Mouse (Mus musculus) G1E (cell line): Measurements from ENCODE around the gene Homer1. TPM values are rescaled to one million over a fixed set of nuclear protein-coding genes. Genes with fewer than 3 reads are reported as not detected.

Experiments used
- ATAC-seq: 2 replicates; pipeline ENCODE4 v1.8.0; 2016; ENCODE audit warnings: mild to moderate bottlenecking; ENCODE audit not compliant: insufficient number of reproducible peaks, poor library complexity, low FRiP score, severe bottlenecking; ENCODE audit errors: extremely low read depth
- DNase-seq: peaks from one replicate; pipeline ENCODE4 v3.0.0; 2012; ENCODE audit warnings: low spot score
- H3K27me3 ChIP-seq: 2 replicates; pipeline ENCODE4 v1.6.1; 2012; ENCODE audit warnings: mild to moderate bottlenecking, low read length, inconsistent platforms; ENCODE audit not compliant: insufficient read depth
- H3K36me3 ChIP-seq: replicated peaks from 2 replicates; pipeline ENCODE3; 2012; ENCODE audit warnings: mild to moderate bottlenecking, inconsistent platforms
- H3K4me1 ChIP-seq: 2 replicates; pipeline ENCODE4 v1.6.1; 2012; ENCODE audit warnings: low read depth, low read length, inconsistent platforms, mixed read lengths; ENCODE audit not compliant: insufficient read depth
- H3K4me3 ChIP-seq: 2 replicates; pipeline ENCODE4 v1.5.1; 2012; ENCODE audit warnings: low read depth, mild to moderate bottlenecking, inconsistent platforms, low read length, moderate library complexity, mixed read lengths
- H3K9me3 ChIP-seq: replicated peaks from 2 replicates; pipeline ENCODE4 v1.6.1; 2012; ENCODE audit warnings: inconsistent platforms
- CTCF ChIP-seq: IDR thresholded peaks from 2 replicates; pipeline ENCODE4 v1.5.1; 2012; ENCODE audit warnings: low read depth, low read length, inconsistent platforms, mixed read lengths
- GATA1 ChIP-seq: IDR thresholded peaks from 2 replicates; pipeline ENCODE4 v1.6.1; 2012; ENCODE audit warnings: borderline replicate concordance, low read length, inconsistent platforms, mixed read lengths
- GATA2 ChIP-seq: IDR thresholded peaks from 2 replicates; pipeline ENCODE4 v1.6.1; 2012; ENCODE audit warnings: low read depth, low read length, inconsistent platforms, borderline replicate concordance
- POLR2AphosphoS5 ChIP-seq: IDR thresholded peaks from 2 replicates; pipeline ENCODE4 v1.6.1; 2012; ENCODE audit warnings: low read depth, low read length, inconsistent platforms; ENCODE audit not compliant: insufficient replicate concordance
- TAL1 ChIP-seq: conservative IDR thresholded peaks from 2 replicates; pipeline ENCODE4 v1.6.1; 2012; ENCODE audit warnings: low read depth, low read length, inconsistent platforms, mixed read lengths
- polyA plus RNA-seq: library from polyadenylated mRNA; stranded (reverse); fragments of >175 nt; gene quantifications from 2 replicates; pipeline ENCODE4 v1.2.3, GENCODE M21; 2012
- total RNA-seq, 2 experiments: library from RNA; stranded (forward) in 1 of 2; stranded (reverse) in 1 of 2; fragments of 200-1000 nt in 1 of 2; fragments of >200 nt in 1 of 2; fragmentation: Nextera tagmentation in 1 of 2; gene quantifications; 2 replicates each; pipeline ENCODE4 v1.2.3; 2014 to 2017

The Homer1 gene
- total and polyA plus RNA-seq, 3 experiments, result 5.3 to 30.4 (median 24.5) TPM

DNA sequence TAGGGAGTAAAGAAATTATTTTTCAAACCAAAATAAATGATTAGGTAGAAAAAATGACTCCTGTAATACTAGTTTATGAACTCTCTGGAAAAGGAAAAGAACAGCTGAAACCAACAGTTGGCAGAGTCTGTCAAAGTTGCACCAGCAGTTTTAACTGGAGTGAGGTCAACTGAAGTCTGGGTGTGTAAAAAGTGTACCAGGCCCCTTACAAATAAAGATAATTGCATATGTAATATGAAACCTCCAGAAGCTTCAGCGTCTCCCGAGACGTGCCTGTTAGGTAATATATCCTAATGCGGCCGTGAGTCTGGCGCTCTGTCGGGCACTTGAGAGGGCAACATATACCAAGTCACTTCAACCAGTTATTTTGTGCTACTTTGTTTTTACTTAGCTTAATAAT is 8.3 kb downstream of the Homer1 start:
- no peak overlapping the region for H3K4me3 ChIP-seq
- no peaks in the 10 kb centered on the region for H3K27me3 ChIP-seq
- peaks cover 29% of the 10 kb centered on the region for H3K4me1 ChIP-seq
- no peak for TF ChIP-seq CTCF
- no peak for TF ChIP-seq POLR2AphosphoS5
- no peak for TF ChIP-seq GATA1
- TF ChIP-seq TAL1, result no peak
- peaks cover 5% of the 10 kb centered on the region for H3K36me3 ChIP-seq
- no peak for ATAC-seq
- no peaks in the 10 kb centered on the region for H3K9me3 ChIP-seq
- DNase-seq, result no peak

GRCm38 (mm10) chr13:93309295-93309694 is 9.9 kb downstream of the Homer1 start:
- Histone ChIP-seq H3K27me3 (no peaks in the 10 kb centered on the region), H3K4me3 (no peak overlapping the region), H3K4me1 (peaks cover 34% of the 10 kb centered on the region), H3K36me3 (peaks cover 5% of the 10 kb centered on the region), H3K9me3 (no peaks in the 10 kb centered on the region)
- DNase-seq (no peak), ATAC-seq (no peak)
- TF ChIP-seq TAL1, result no peak
- no peak for TF ChIP-seq POLR2AphosphoS5
- no peak for TF ChIP-seq GATA2
- TF ChIP-seq GATA1, result no peak
- TF ChIP-seq CTCF, result no peak

GRCm38 (mm10) chr13:93312518-93312917 is 13.1 kb downstream of the Homer1 start:
- Histone ChIP-seq H3K36me3 (peaks cover 2% of the 10 kb centered on the region), H3K27me3 (no peaks in the 10 kb centered on the region), H3K4me1 (peaks cover 15% of the 10 kb centered on the region), H3K9me3 (no peaks in the 10 kb centered on the region), H3K4me3 (no peak overlapping the region)
- no peak for ATAC-seq
- no peak for DNase-seq
- TF ChIP-seq CTCF (no peak), GATA2 (no peak), TAL1 (no peak), POLR2AphosphoS5 (no peak), GATA1 (no peak)

GRCm38 (mm10) chr13:93314322-93314721 is 14.9 kb downstream of the Homer1 start:
- Histone ChIP-seq H3K9me3 (no peaks in the 10 kb centered on the region), H3K36me3 (peaks cover 2% of the 10 kb centered on the region), H3K4me1 (peaks cover 10% of the 10 kb centered on the region), H3K27me3 (no peaks in the 10 kb centered on the region), H3K4me3 (no peak overlapping the region)
- ATAC-seq, result no peak
- TF ChIP-seq POLR2AphosphoS5, result no peak
- no peak for TF ChIP-seq TAL1
- no peak for TF ChIP-seq GATA1
- TF ChIP-seq CTCF, result no peak
- no peak for TF ChIP-seq GATA2
- no peak for DNase-seq

DNA sequence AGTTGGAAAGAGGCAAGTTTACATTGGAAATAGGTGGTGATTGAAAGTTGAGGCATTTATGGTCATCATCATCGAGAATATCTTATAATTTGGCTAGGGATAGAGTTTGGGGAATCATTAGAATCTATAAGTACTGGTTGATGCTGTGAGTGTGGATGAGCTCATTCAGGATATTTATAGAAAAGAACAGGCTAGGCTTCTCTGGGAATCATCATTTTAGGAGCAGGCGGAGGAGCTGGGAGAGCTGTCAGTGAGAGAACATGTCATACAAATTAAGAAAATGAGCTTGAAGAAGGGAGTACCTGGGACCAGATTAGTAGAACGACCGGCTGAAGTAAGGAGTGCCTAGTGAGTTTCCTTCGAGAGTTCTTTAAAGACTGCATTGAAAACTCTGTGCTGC is 20.7 kb downstream of the Homer1 start:
- ATAC-seq (no peak), DNase-seq (no peak)
- Histone ChIP-seq H3K36me3 (peaks cover 2% of the 10 kb centered on the region), H3K27me3 (no peaks in the 10 kb centered on the region), H3K9me3 (no peaks in the 10 kb centered on the region), H3K4me3 (no peak overlapping the region), H3K4me1 (no peaks in the 10 kb centered on the region)
- TF ChIP-seq POLR2AphosphoS5, result no peak
- no peak for TF ChIP-seq GATA1
- no peak for TF ChIP-seq CTCF
- TF ChIP-seq TAL1, result no peak
- no peak for TF ChIP-seq GATA2

DNA sequence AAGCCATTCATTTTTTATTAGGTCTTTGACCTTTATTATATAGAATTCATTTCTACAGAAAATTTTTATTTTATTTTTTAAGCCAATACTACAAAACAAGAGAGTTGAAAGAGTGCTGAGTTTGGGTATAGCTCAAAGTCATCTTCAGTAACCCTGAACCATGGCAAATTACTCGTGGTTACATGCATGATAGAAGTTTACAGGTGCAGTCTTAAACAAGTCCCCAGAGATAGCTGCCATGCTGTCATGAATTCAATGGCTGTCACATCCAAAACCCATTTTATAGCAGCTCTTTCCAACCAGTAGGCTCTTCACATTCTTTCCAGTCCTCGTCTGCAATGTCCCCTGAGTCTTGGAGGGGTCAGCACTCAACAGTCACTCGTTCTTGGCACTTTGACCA is 26.9 kb downstream of the Homer1 start:
- TF ChIP-seq GATA2, result no peak

DNA sequence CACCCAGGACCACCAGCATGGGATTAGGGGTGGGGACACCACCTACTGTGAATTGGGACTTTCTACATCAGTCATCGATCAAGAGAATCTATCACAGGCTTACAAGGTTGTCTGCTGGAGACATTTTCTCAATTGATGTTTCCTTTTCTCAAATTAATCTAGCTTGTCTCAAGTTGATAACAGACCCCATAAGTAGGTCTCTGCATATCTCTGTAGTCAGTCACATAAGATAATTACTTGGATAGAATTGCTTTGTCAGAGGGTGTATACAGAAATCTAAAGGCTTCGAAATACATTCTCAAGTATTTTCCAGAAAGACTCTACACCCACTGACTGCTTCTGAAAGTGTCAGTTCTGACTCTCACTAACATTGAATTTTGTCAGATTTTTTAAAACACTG is 32.3 kb downstream of the Homer1 start:
- no peak overlapping the region; the same call in 1 of the 2 replicates for H3K4me3 ChIP-seq
- H3K36me3 ChIP-seq, result peaks cover 4% of the 10 kb centered on the region
- ATAC-seq (peak; percentile 45), DNase-seq (no peak)
- 0 out of 2 replicates have a peak, but pooled peaks cover 2% of the 10 kb centered on the region for H3K9me3 ChIP-seq
- peaks cover 22% of the 10 kb centered on the region for H3K4me1 ChIP-seq
- no peaks in the 10 kb centered on the region for H3K27me3 ChIP-seq
- TF ChIP-seq GATA1 (no peak), CTCF (no peak), TAL1 (no peak), POLR2AphosphoS5 (no peak), GATA2 (no peak)

More for the DNA sequence above, 26.9 kb downstream of the Homer1 start:
- no peaks in the 10 kb centered on the region for H3K27me3 ChIP-seq
- H3K36me3 ChIP-seq, result peaks cover 6% of the 10 kb centered on the region
- peaks cover 12% of the 10 kb centered on the region; the same call in 1 of the 2 replicates for H3K4me1 ChIP-seq
- ATAC-seq, result no peak
- 0 out of 2 replicates have a peak, but pooled peaks cover 2% of the 10 kb centered on the region for H3K9me3 ChIP-seq
- DNase-seq, result no peak
- H3K4me3 ChIP-seq, result no peak overlapping the region
